Mouse (Mus musculus): ENCODE data around the gene Cyp4f39. TPM values are rescaled to one million over a fixed set of nuclear protein-coding genes. Genes with fewer than 3 reads are reported as not detected.

Gene Cyp4f39
- total and polyA plus RNA-seq, 2 experiments from 2014 or later: 0.16 to 4.0 TPM

DNA sequence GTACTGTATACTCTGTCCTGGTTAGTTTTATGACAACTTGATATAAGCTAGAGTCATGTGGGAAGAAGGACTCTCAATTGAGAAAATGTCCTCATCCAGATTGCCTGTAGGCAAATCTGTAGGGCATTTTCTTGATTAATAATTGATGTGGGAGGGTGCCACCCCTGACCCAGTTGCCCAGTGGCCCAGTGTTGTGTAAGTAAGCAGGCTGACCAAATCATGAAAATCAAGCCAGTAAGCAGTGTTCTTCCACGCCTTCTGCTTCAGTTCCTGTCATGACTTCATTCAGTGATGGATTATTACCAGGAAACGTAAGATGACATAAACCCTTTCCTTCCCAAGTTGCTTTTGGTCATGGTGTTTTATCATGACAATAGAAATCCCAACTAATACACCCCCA, 50.6 kb downstream of the Cyp4f39 start:
- H3K36me3 ChIP-seq (replicated peaks; ENCODE audit: control insufficient read depth, insufficient read depth, low read length): no peaks in the 10 kb centered on the region
- ATAC-seq (ENCODE audit: insufficient read depth, low read depth): no peak
- no peak for DNase-seq (ENCODE audit: low spot score)
- TF ChIP-seq CTCF (IDR thresholded peaks at IDR 0.05; ENCODE audit: low read depth) (no peak), EP300 (IDR thresholded peaks at IDR 0.05; ENCODE audit: low read depth) (no peak)
- H3K9ac ChIP-seq (replicated peaks; ENCODE audit: low read depth, low read length): no peak overlapping the region
- H3K9me3 ChIP-seq (replicated peaks; ENCODE audit: control insufficient read depth, low read length): no peaks in the 10 kb centered on the region
- H3K4me1 ChIP-seq (ENCODE audit: control insufficient read depth, insufficient read depth): peaks cover 13% of the 10 kb centered on the region; the same call in 1 of the 2 replicates
- H3K4me3 ChIP-seq (ENCODE audit: low read depth, low read length): no peak overlapping the region
- 71% methylated on average over 2 of the region's 2 CpGs for WGBS
- H3K4me2 ChIP-seq (ENCODE audit: low read depth, low read length): no peak overlapping the region
- H3K27me3 ChIP-seq (ENCODE audit: control insufficient read depth, insufficient read depth, low read length): no peaks in the 10 kb centered on the region
- H3K27ac ChIP-seq (ENCODE audit: low read depth): no peak overlapping the region

DNA sequence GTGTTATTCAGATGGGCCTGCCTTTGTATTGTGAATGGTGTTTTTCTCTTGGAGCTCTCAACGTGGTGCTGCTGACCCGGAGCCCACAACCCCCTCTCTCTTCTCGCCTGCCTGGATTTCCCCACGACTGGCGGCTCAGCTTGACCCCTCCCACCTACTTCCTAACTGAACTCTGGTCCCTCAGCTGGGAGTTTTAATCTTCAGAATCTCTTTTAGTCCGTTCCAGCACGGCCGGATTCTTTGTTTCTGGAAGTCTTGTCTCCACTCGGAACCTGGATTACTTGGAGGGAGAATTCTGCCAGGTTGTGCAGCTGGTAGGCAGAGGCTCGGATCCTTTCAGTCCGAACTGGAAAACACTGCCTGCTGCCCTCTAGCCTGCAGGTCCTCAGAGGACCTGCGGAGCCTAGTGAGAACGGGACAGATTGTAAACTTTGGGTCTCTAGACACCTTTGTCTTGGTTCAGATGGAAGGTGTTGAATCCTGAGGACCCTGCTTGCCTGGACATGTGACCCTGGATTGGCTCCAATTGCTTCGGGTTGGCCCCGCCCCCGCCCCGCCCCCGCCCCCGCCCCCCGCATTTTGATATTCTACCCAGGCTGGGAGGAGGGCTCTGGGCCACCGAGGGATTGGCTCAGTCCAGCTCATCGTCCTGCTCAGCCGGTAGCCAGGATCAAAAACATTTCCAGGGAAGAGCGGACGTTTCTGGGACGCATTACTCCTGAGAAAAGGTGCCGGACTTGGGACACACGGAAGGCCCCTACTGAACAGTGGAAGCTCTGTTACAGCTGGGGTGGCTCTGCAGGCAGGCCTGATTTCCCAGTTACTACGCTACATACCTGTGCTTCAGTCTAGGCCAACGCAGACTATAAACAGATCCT, 53.6 kb downstream of the Cyp4f39 start, which contains the start of gene Cyp4f17:
Gene Cyp4f17 (plus strand): TSS at position 200 of the 878 bp plus-strand sequence.
- Histone ChIP-seq H3K27me3 (ENCODE audit: control insufficient read depth, insufficient read depth, low read length) (no peaks in the 10 kb centered on the region), H3K27ac (ENCODE audit: low read depth) (peak within 1 kb of the TSS; percentile 87), H3K4me2 (ENCODE audit: low read depth, low read length) (peak within 1 kb of the TSS; percentile 89), H3K36me3 (replicated peaks; ENCODE audit: control insufficient read depth, insufficient read depth, low read length) (0 out of 2 replicates have a peak, but pooled peaks cover 4% of the 10 kb centered on the region), H3K4me1 (ENCODE audit: control insufficient read depth, insufficient read depth) (peaks cover 13% of the 10 kb centered on the region; the same call in 1 of the 2 replicates), H3K9me3 (replicated peaks; ENCODE audit: control insufficient read depth, low read length) (no peaks in the 10 kb centered on the region), H3K4me3 (ENCODE audit: low read depth, low read length) (peak within 1 kb of the TSS; percentile 56), H3K9ac (replicated peaks; ENCODE audit: low read depth, low read length) (peak within 1 kb of the TSS; percentile 62)
- ATAC-seq (ENCODE audit: insufficient read depth, low read depth): peak; percentile 87
- 2% methylated on average over 30 of the region's 30 CpGs for WGBS
- DNase-seq (ENCODE audit: low spot score): peak; percentile 51
- no peak for TF ChIP-seq EP300 (IDR thresholded peaks at IDR 0.05; ENCODE audit: low read depth)
- no peak for TF ChIP-seq CTCF (IDR thresholded peaks at IDR 0.05; ENCODE audit: low read depth)

DNA sequence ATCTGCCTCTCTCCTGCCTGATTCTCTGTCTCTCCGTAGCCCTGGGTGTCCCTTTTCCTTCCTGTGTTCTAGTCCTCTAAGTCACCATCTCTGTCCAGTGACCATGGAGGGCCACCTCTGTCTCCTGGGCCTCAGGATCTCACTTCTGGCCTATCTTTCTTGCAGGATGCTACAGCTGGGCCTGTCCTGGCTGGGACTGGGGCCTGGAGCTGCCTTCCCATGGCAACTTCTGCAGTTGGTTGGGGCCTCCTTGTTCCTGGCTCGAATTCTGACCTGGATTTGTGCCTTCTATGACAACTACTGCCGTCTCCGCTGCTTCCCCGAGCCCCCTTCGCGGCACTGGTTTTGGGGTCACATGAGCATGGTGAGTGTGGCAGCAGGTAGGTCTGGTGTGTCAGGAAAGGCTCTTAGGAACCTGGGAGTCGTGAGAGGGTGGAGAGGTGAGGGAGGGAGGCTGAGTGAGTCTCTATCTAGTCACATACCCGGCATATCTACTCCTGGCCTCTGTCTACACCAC, 54.3 kb downstream of the Cyp4f39 start:
- ATAC-seq (ENCODE audit: insufficient read depth, low read depth): 0 out of 2 replicates have a peak, but pooled peaks have one; percentile 13

GRCm38 (mm10) chr17:32516126-32516525, 63.6 kb downstream of the Cyp4f39 start:
- Histone ChIP-seq H3K4me1 (ENCODE audit: control insufficient read depth, insufficient read depth) (no peaks in the 10 kb centered on the region), H3K9me3 (replicated peaks; ENCODE audit: control insufficient read depth, low read length) (no peaks in the 10 kb centered on the region), H3K4me3 (ENCODE audit: low read depth, low read length) (no peak overlapping the region), H3K9ac (replicated peaks; ENCODE audit: low read depth, low read length) (no peak overlapping the region), H3K36me3 (replicated peaks; ENCODE audit: control insufficient read depth, insufficient read depth, low read length) (peaks cover 4% of the 10 kb centered on the region; the same call in 1 of the 2 replicates), H3K4me2 (ENCODE audit: low read depth, low read length) (no peak overlapping the region), H3K27me3 (ENCODE audit: control insufficient read depth, insufficient read depth, low read length) (no peaks in the 10 kb centered on the region), H3K27ac (ENCODE audit: low read depth) (no peak overlapping the region)
- DNase-seq (ENCODE audit: low spot score): no peak
- no peak for ATAC-seq (ENCODE audit: insufficient read depth, low read depth)
- WGBS: 80% methylated on average over 5 of the region's 5 CpGs
- TF ChIP-seq CTCF (IDR thresholded peaks at IDR 0.05; ENCODE audit: low read depth) (no peak), EP300 (IDR thresholded peaks at IDR 0.05; ENCODE audit: low read depth) (no peak)

More for the DNA sequence above, 54.3 kb downstream of the Cyp4f39 start:
- H3K9me3 ChIP-seq (replicated peaks; ENCODE audit: control insufficient read depth, low read length): no peaks in the 10 kb centered on the region
- H3K27ac ChIP-seq (ENCODE audit: low read depth): peak overlapping the region; percentile 87
- peak overlapping the region; percentile 62 for H3K9ac ChIP-seq (replicated peaks; ENCODE audit: low read depth, low read length)
- H3K4me2 ChIP-seq (ENCODE audit: low read depth, low read length): peak overlapping the region; percentile 89
- H3K36me3 ChIP-seq (replicated peaks; ENCODE audit: control insufficient read depth, insufficient read depth, low read length): 0 out of 2 replicates have a peak, but pooled peaks cover 4% of the 10 kb centered on the region
- no peak for DNase-seq (ENCODE audit: low spot score)
- H3K4me1 ChIP-seq (ENCODE audit: control insufficient read depth, insufficient read depth): peaks cover 8% of the 10 kb centered on the region; the same call in 1 of the 2 replicates
- no peak for TF ChIP-seq EP300 (IDR thresholded peaks at IDR 0.05; ENCODE audit: low read depth)
- no peak for TF ChIP-seq CTCF (IDR thresholded peaks at IDR 0.05; ENCODE audit: low read depth)
- H3K27me3 ChIP-seq (ENCODE audit: control insufficient read depth, insufficient read depth, low read length): no peaks in the 10 kb centered on the region
- 39% methylated on average over 9 of the region's 9 CpGs for WGBS
- peak overlapping the region; percentile 56 for H3K4me3 ChIP-seq (ENCODE audit: low read depth, low read length)

GRCm38 (mm10) chr17:32521981-32522380, 69.5 kb downstream of the Cyp4f39 start:
- Histone ChIP-seq H3K36me3 (replicated peaks; ENCODE audit: control insufficient read depth, insufficient read depth, low read length) (peaks cover 38% of the 10 kb centered on the region), H3K4me1 (ENCODE audit: control insufficient read depth, insufficient read depth) (no peaks in the 10 kb centered on the region), H3K4me2 (ENCODE audit: low read depth, low read length) (no peak overlapping the region), H3K27ac (ENCODE audit: low read depth) (no peak overlapping the region), H3K9me3 (replicated peaks; ENCODE audit: control insufficient read depth, low read length) (no peaks in the 10 kb centered on the region), H3K27me3 (ENCODE audit: control insufficient read depth, insufficient read depth, low read length) (no peaks in the 10 kb centered on the region), H3K4me3 (ENCODE audit: low read depth, low read length) (no peak overlapping the region), H3K9ac (replicated peaks; ENCODE audit: low read depth, low read length) (no peak overlapping the region)
- no peak for DNase-seq (ENCODE audit: low spot score)
- no peak for ATAC-seq (ENCODE audit: insufficient read depth, low read depth)
- 79% methylated on average over 5 of the region's 5 CpGs for WGBS
- TF ChIP-seq EP300 (IDR thresholded peaks at IDR 0.05; ENCODE audit: low read depth): no peak
- TF ChIP-seq CTCF (IDR thresholded peaks at IDR 0.05; ENCODE audit: low read depth): no peak
